Mouse (Mus musculus) lung, embryonic 15.5 days (tissue): ENCODE data around the gene Wdr20. TPM values are rescaled to one million over a fixed set of nuclear protein-coding genes. Genes with fewer than 3 reads are reported as not detected.
"Not testable (repeated sequence)": the region's sequence is repeated elsewhere in the genome, so short reads cannot be mapped to it uniquely, and the experiment has no call there.

ENCODE experiments used
- ATAC-seq: fragments of 200-750 bp; cut with Nextera tagmentation; 2 replicates; pipeline ENCODE4 v1.8.0; 2017; ENCODE audit warnings: moderate number of reproducible peaks, borderline replicate concordance; ENCODE audit not compliant: low FRiP score, low TSS enrichment; ENCODE audit errors: extremely low read depth
- H3K27ac ChIP-seq: fragments of 300-500 bp; sonication (generic); 2 replicates; pipeline ENCODE4 v1.5.1; 2015; ENCODE audit warnings: moderate library complexity, mild to moderate bottlenecking, inconsistent platforms
- H3K27me3 ChIP-seq: fragments of 300-500 bp; sonication (generic); 2 replicates; pipeline ENCODE4 v1.6.1; 2015; ENCODE audit warnings: inconsistent platforms
- H3K36me3 ChIP-seq: fragments of 300-500 bp; sonication (generic); 2 replicates; pipeline ENCODE4 v1.6.1; 2015; ENCODE audit warnings: inconsistent platforms
- H3K4me1 ChIP-seq: fragments of 300-500 bp; sonication (generic); 2 replicates; pipeline ENCODE4 v1.6.1; 2015; ENCODE audit warnings: inconsistent platforms
- H3K4me2 ChIP-seq: fragments of 300-500 bp; sonication (generic); 2 replicates; pipeline ENCODE4 v1.6.1; 2015; ENCODE audit warnings: inconsistent platforms, mild to moderate bottlenecking, moderate library complexity
- H3K4me3 ChIP-seq: fragments of 300-500 bp; sonication (generic); 2 replicates; pipeline ENCODE4 v1.5.1; 2015; ENCODE audit warnings: mild to moderate bottlenecking, inconsistent platforms
- H3K9ac ChIP-seq: fragments of 300-500 bp; sonication (generic); 2 replicates; pipeline ENCODE4 v1.6.1; 2015; ENCODE audit warnings: inconsistent platforms
- H3K9me3 ChIP-seq: fragments of 300-500 bp; sonication (generic); 2 replicates; pipeline ENCODE4 v1.6.1; 2016; ENCODE audit warnings: inconsistent platforms
- WGBS: fragments of 180-500 bp; shearing (Covaris S2); methylation state at CpG from one replicate; pipeline ENCODE4 v1.1.7; 2015; 5-methylcytosine and 5-hydroxymethylcytosine counted together
- polyA plus RNA-seq: library from polyadenylated mRNA; unstranded; fragments of >200 nt; fragmentation: Nextera tagmentation; extraction: Ambion mirVana; gene quantifications from 2 replicates; pipeline ENCODE4 v1.2.1, GENCODE M21; 2015

Gene Wdr20
- polyA plus RNA-seq, 1 experiment from 2014 or later, result 23.5 TPM

DNA sequence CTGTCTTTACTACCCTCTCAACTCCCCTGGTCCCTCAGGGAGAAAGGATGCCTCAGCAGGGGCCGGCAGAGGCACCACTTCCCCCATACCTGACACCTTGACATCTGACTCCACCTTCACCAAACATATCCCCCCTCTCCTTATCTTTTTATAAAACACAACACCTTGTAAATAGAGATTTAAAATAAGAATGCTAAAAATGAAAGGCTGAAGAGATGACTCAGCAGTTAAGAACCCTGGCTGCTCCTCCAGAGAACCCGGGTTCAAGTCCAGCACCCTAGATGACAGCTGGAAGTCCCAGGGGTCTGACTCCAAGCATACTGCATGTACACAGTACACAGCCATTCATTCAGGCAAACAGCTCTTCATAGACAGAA is 38.6 kb upstream of the Wdr20 start:
- H3K4me3 ChIP-seq, result no peak overlapping the region
- peak overlapping the region; percentile 13; the same call in 1 of the 2 replicates for H3K9ac ChIP-seq
- 40% methylated on average over 2 of the region's 2 CpGs for WGBS
- no peaks in the 10 kb centered on the region for H3K9me3 ChIP-seq
- H3K4me1 ChIP-seq, result peaks cover 23% of the 10 kb centered on the region
- no peak overlapping the region for H3K27ac ChIP-seq
- peaks cover 7% of the 10 kb centered on the region; the same call in 1 of the 2 replicates for H3K36me3 ChIP-seq
- no peaks in the 10 kb centered on the region for H3K27me3 ChIP-seq
- peak overlapping the region; percentile 16; the same call in 1 of the 2 replicates for H3K4me2 ChIP-seq
- ATAC-seq, result no peak

DNA sequence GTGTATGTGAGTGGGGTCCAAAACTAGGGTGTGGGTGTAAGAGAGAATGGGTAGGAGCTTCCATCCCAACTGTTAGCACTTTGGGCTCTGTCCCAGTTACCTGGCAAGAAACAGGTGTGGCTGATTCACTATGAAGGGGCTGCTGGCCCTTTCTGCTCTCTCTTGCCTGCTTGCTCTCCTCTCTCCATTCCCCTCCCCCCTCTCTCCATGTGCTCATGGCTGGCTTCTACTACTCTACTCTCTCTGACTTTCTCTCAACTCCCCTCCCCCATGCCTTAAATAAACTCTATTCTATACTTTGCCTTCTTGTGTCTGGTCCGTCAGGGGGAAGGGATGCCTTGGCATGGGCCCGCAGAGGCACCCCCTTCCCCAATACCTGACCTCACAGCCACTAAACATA is 37.0 kb upstream of the Wdr20 start:
- no peak for ATAC-seq
- no peaks in the 10 kb centered on the region for H3K36me3 ChIP-seq
- no peak overlapping the region for H3K4me2 ChIP-seq
- H3K9ac ChIP-seq, result no peak overlapping the region
- WGBS, result 39% methylated on average over 2 of the region's 2 CpGs
- H3K4me3 ChIP-seq, result no peak overlapping the region
- H3K27ac ChIP-seq, result no peak overlapping the region
- no peaks in the 10 kb centered on the region for H3K9me3 ChIP-seq
- peaks cover 15% of the 10 kb centered on the region; the same call in 1 of the 2 replicates for H3K4me1 ChIP-seq
- H3K27me3 ChIP-seq, result no peaks in the 10 kb centered on the region

DNA sequence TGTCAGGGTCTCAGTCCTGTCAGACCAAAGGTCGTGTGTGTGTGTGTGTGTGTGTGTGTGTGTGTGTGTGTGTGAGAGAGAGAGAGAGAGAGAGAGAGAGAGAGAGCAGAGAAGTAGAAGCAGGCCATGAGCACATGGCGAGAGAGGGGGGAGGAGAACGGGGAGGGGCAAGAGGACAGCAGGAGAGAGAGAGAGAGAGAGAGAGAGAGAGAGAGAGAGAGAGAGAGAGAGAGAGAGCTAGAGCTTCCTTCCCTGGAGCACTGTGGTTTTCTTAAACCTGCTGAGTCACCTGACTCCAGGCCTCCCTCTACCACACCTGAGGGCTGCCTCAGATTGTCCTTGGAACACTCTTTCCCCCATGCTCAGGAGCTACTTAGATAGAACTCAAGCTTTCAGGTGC is 36.4 kb upstream of the Wdr20 start:
- not testable (repeated sequence) for H3K27ac ChIP-seq, H3K4me3 ChIP-seq, H3K36me3 ChIP-seq, H3K9me3 ChIP-seq, ATAC-seq, H3K4me2 ChIP-seq, H3K9ac ChIP-seq, H3K27me3 ChIP-seq
- H3K4me1 ChIP-seq, result peaks cover 15% of the 10 kb centered on the region; the same call in 1 of the 2 replicates
- 8% methylated on average over 3 of the region's 3 CpGs for WGBS

DNA sequence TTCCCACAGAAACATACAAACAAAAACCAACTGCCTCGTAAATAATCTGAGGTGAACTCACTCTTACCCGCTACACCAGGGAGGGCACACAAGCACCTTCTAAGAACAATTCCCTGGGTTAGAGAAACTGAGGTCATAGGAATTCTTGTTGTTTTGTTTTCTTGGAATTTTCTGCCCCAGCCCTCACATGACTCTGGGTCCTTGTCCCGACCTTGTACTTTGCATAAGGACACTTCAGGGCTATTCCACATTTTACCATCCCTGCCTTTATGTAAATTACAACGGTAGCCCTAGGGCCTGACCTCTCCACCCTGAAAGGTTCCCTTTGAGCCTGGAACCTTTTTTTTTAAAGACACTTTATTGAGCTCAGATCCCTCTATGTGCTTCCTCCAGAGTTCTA is 35.2 kb upstream of the Wdr20 start, which contains the start of gene Hsp90aa1:
Hsp90aa1 (minus strand) TSS at position 173 of the 400 bp plus-strand sequence.
- H3K27me3 ChIP-seq, result no peaks in the 10 kb centered on the region
- 44% methylated on average over 4 of the region's 4 CpGs for WGBS
- no peak for ATAC-seq
- 0 out of 2 replicates have a peak, but pooled peaks cover 14% of the 10 kb centered on the region for H3K4me1 ChIP-seq
- no peak within 1 kb of the TSS for H3K4me2 ChIP-seq
- no peaks in the 10 kb centered on the region for H3K9me3 ChIP-seq
- H3K4me3 ChIP-seq, result no peak within 1 kb of the TSS
- no peak within 1 kb of the TSS for H3K27ac ChIP-seq
- no peaks in the 10 kb centered on the region for H3K36me3 ChIP-seq
- H3K9ac ChIP-seq, result no peak within 1 kb of the TSS

DNA sequence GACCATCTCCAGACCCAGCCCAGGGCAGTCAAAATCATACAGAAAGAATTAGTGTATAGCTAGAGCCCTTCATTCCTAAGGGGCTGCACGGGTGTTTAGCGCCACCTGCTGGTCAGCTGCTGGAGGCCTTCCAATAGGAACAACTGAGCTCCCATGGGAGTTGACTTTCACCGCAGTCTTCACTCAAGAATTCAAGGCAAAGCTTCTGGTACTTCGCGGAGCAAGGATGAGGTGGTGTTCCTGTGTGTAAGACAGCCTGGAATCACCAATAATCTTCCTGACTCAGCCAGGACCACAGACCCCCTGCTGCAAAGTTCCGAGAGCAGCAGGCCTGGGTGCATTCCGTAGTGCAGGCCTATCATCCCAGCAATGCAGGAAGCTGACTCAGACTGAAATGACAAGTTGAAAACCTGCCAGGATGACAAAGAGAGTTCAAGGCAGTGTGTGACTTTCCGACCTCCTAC is 34.7 kb upstream of the Wdr20 start:
- no peaks in the 10 kb centered on the region for H3K36me3 ChIP-seq
- no peaks in the 10 kb centered on the region for H3K9me3 ChIP-seq
- no peak overlapping the region for H3K4me2 ChIP-seq
- ATAC-seq, result peak; percentile 65; the same call in 1 of the 2 replicates
- 0 out of 2 replicates have a peak, but pooled peaks cover 14% of the 10 kb centered on the region for H3K4me1 ChIP-seq
- no peaks in the 10 kb centered on the region for H3K27me3 ChIP-seq
- 18% methylated on average over 8 of the region's 8 CpGs for WGBS
- no peak overlapping the region for H3K27ac ChIP-seq
- H3K9ac ChIP-seq, result no peak overlapping the region
- H3K4me3 ChIP-seq, result no peak overlapping the region

DNA sequence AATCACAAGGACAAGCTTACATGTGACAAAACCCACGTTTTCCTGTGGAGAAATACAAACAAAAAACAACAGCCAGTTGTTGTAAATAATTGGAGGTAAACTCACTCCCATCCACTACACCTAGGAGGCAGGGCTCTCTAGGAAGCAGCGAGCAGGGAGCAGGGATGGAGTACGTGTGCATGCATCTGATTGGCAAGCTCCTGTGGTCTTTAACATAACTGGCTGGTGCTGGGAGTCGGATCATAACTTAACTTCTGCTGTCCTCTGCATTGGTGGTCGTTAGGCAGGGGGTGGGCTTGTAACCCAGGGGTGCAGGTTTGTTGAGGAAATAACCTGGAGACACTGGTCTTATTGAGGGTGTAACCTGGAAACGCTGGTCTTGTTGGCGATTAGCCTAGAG is 34.1 kb upstream of the Wdr20 start:
- no peak overlapping the region for H3K9ac ChIP-seq
- no peak overlapping the region for H3K27ac ChIP-seq
- 0 out of 2 replicates have a peak, but pooled peaks cover 14% of the 10 kb centered on the region for H3K4me1 ChIP-seq
- no peak for ATAC-seq
- no peaks in the 10 kb centered on the region for H3K36me3 ChIP-seq
- no peaks in the 10 kb centered on the region for H3K27me3 ChIP-seq
- H3K4me2 ChIP-seq, result no peak overlapping the region
- H3K4me3 ChIP-seq, result no peak overlapping the region
- WGBS, result 67% methylated on average over 7 of the region's 7 CpGs
- H3K9me3 ChIP-seq, result no peaks in the 10 kb centered on the region

DNA sequence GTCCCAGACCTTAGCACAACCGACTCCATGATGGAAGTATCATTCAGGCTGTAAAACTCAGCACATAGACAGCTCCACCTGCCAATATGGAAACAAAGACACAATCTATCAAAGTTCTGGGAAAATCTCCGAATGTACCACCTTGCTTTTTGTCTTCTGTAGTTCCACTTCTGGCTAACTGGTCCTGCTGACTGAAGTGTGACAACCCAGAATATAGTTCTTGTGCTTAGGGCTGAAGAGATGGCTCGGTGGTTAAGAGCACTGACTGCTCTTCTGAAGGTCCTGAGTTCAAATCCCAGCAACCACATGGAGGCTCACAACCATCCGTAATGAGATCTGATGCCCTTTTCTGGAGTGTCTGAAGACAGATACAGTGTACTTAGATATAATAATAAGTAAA is 32.3 kb upstream of the Wdr20 start:
- not testable (repeated sequence) for H3K4me3 ChIP-seq, H3K4me2 ChIP-seq, H3K4me1 ChIP-seq, ATAC-seq, H3K27me3 ChIP-seq, H3K27ac ChIP-seq, H3K9ac ChIP-seq, H3K36me3 ChIP-seq, H3K9me3 ChIP-seq
- 86% methylated on average over 4 of the region's 4 CpGs for WGBS

DNA sequence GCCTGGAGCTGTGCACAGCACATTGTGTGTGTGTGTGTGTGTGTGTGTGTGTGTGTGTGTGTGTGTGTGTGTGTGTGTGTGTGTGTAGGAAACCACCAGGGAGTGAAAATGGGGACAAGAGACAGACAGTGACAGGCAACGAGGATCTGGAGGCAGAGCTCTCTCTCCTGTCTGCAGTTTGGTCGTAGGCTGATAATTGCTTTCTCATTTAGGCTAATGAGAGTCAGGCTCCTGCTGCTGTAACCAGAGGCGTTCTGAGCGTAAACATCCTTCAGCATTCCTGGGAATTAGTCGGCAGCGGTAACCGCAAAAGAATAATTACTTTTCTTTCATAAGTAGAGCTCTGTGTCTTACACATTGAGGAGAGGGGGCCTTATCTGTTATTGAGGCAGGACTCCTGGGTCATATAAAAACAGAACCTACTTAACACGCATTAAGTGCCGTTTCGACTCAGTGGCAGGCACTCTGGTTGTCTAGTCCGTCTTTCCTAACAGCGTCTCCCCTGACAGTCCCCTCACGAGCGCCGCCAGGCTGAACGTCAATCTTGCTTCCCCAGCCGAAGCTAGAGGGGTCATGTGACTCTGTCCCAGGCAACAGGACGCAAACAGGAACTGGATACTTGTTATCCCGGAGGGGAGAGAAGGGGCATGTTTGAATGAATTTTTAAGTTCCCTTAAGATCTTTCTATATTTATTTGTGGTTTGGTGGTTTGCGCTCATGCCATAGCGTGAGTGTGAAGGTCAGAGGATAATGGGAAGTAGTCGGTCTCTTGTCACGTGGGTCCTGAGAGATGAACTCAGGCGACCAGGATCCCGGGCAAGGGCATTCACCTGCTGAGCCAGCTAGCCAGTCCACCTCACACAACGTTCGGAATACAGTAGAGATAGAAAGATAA is 31.2 kb upstream of the Wdr20 start:
- H3K27me3 ChIP-seq, result no peaks in the 10 kb centered on the region
- 2% methylated on average over 27 of the region's 27 CpGs for WGBS
- H3K36me3 ChIP-seq, result no peaks in the 10 kb centered on the region
- H3K9ac ChIP-seq, result peak overlapping the region; percentile 29
- peak; percentile 75; the same call in 1 of the 2 replicates for ATAC-seq
- H3K27ac ChIP-seq, result no peak overlapping the region
- peak overlapping the region; percentile 41 for H3K4me3 ChIP-seq
- H3K4me2 ChIP-seq, result peak overlapping the region; percentile 64
- H3K9me3 ChIP-seq, result no peaks in the 10 kb centered on the region
- H3K4me1 ChIP-seq, result 0 out of 2 replicates have a peak, but pooled peaks cover 5% of the 10 kb centered on the region

DNA sequence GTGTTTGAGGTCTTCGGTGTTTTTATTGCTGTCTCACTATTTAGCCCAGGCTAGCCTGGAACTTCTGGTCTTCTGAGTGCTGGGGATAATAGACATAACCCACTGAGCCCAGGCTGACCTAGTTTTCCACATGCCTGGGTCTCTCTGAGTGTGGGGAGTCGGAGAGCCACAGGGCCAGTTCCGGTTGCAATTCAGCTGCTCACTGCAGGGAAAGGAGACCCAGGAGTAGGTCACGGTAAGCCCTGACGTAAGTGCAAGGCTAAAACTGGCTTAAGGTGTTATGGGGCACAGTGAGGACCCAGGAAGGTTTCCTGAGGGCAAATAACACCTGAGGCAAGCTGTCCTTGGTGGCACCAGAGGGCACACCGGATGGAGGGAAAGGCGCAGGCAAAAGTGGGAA is 30.3 kb upstream of the Wdr20 start:
- Histone ChIP-seq H3K4me3 (no peak overlapping the region), H3K9ac (no peak overlapping the region), H3K27me3 (no peaks in the 10 kb centered on the region), H3K4me1 (0 out of 2 replicates have a peak, but pooled peaks cover 4% of the 10 kb centered on the region), H3K4me2 (no peak overlapping the region), H3K27ac (no peak overlapping the region), H3K9me3 (no peaks in the 10 kb centered on the region), H3K36me3 (no peaks in the 10 kb centered on the region)
- ATAC-seq, result no peak
- 83% methylated on average over 7 of the region's 7 CpGs for WGBS

DNA sequence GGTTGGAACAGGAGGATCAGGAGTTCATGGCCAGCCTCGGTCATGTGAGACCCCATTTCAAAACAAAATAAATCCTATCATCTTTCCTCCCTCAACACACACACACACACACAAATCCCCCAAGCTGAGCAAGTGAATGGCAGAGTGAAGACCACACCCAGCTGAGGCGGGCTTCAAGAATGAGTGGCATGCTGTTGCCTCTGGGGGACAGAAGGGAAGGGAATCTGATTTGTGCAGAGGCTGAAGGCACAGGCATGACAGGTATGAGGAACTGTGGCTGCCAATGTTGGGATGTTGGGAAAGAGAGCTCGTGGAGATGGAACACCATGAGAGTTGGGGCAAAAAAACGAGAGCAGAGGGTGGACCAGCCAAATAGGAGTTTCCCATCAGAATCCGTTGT is 26.5 kb upstream of the Wdr20 start:
- WGBS, result 64% methylated on average over 5 of the region's 5 CpGs
- H3K4me1 ChIP-seq, result 0 out of 2 replicates have a peak, but pooled peaks cover 4% of the 10 kb centered on the region
- no peak overlapping the region for H3K4me2 ChIP-seq
- no peaks in the 10 kb centered on the region for H3K36me3 ChIP-seq
- no peaks in the 10 kb centered on the region for H3K9me3 ChIP-seq
- no peak for ATAC-seq
- H3K4me3 ChIP-seq, result no peak overlapping the region
- no peak overlapping the region for H3K27ac ChIP-seq
- H3K27me3 ChIP-seq, result no peaks in the 10 kb centered on the region
- H3K9ac ChIP-seq, result no peak overlapping the region

DNA sequence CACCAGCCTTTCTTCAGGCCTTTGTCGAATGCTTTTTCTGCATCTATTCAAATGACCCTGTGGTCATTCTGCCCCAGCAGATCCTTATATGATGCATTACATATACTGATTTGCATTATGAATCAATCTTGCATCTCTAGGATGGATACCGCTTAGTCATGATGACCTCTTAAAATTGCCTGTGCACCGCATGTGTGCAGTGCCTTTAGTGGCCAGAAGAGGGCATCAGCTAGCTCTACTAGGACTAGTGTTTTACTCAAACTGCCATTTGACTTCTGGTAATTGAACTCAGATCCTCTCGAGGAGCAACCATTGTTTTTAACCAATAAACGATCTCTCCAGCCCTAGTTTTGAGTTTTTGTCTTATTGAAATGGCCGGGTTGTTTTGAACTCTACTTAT is 24.0 kb upstream of the Wdr20 start:
- H3K4me1 ChIP-seq, result no peaks in the 10 kb centered on the region
- H3K27ac ChIP-seq, result no peak overlapping the region
- H3K9ac ChIP-seq, result no peak overlapping the region
- no peaks in the 10 kb centered on the region for H3K36me3 ChIP-seq
- H3K4me3 ChIP-seq, result no peak overlapping the region
- WGBS, result 97% methylated on average over 6 of the region's 6 CpGs
- no peaks in the 10 kb centered on the region for H3K27me3 ChIP-seq
- no peaks in the 10 kb centered on the region for H3K9me3 ChIP-seq
- ATAC-seq, result no peak
- no peak overlapping the region for H3K4me2 ChIP-seq

DNA sequence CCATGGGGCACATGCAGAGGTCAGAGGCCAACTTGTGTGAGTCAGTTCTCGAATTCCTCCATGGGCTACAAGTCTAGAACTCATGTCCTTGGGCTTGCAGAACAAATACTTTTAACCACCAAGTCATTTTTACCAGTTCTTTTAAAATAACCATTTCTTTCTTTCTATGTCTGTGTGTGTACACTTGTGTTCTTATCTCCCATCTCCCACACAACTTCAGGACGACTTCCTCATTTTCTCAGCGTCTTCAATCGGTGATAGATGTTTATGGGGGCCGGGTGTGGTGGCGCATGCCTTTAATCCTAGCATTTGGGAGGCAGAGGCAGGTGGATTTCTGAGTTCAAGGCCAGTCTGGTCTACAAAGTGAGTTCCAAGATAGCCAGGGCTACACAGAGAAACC is 23.5 kb upstream of the Wdr20 start:
- Histone ChIP-seq H3K27ac (no peak overlapping the region), H3K36me3 (no peaks in the 10 kb centered on the region), H3K4me2 (no peak overlapping the region), H3K4me1 (no peaks in the 10 kb centered on the region), H3K4me3 (no peak overlapping the region), H3K27me3 (no peaks in the 10 kb centered on the region), H3K9ac (no peak overlapping the region), H3K9me3 (no peaks in the 10 kb centered on the region)
- no peak for ATAC-seq
- WGBS, result 82% methylated on average over 6 of the region's 6 CpGs
